Mouse (Mus musculus): ENCODE results near the gene Chst5.

GRCm38 (mm10) chr8:111864648-111865047 is 45.6 kb downstream of the Chst5 start:
- no peak for TF ChIP-seq CTCF (IDR thresholded peaks at IDR 0.05; ENCODE audit: low read depth, low read length)
- no peak for TF ChIP-seq GATA1 (IDR thresholded peaks at IDR 0.05; ENCODE audit: borderline replicate concordance, low read length)
